Comparison of ENCODE assay signal across 22 mouse cellular contexts in the genomic region with DNA sequence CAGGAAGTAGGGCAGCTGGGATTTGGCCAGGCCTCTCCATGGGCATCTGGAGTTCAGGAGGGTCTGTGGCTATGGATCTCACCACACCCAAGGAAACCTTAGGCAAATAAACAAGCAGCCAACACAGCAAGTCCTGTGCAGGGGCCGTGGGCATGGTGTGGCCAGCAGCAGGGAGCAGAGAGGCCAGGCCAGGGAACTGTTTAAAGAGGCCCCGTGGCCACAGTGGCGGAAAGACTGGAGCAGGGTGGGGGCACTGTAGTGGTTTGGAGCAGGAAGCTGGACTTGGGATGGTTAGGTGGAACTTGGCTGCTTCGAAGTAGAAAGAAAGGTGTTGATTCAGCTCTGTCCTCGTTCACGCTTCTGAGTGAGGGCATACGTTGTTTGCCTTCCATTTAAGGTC. TPM values are rescaled to one million over a fixed set of nuclear protein-coding genes. Genes with fewer than 3 reads are reported as not detected.
"Had no signal": no experiment of that assay in that cellular context is flagged by ENCODE, and none has a peak within 500 bp of the region (broad histone marks: within the 10 kb centered on the region; RNA-seq: fewer than 3 reads in every experiment).

No protein-coding gene starts in this region.

- H3K9me3 ChIP-seq: lung, embryonic 15.5 days; megakaryocyte, embryonic 14.5 days; midbrain, embryonic 13.5 days; midbrain, embryonic 15.5 days; neural tube, embryonic 12.5 days; stomach, embryonic 15.5 days had no signal

- H3K27ac ChIP-seq: lung, embryonic 15.5 days; macrophage; midbrain, embryonic 13.5 days; midbrain, embryonic 15.5 days; neural tube, embryonic 12.5 days; stomach, embryonic 15.5 days; stomach, postnatal 0 days had no signal

- H3K9ac ChIP-seq: lung, embryonic 15.5 days; midbrain, embryonic 13.5 days; midbrain, embryonic 15.5 days; neural tube, embryonic 12.5 days; stomach, embryonic 15.5 days had no signal

- ATAC-seq: lung, postnatal 0 days; midbrain, embryonic 13.5 days; midbrain, embryonic 15.5 days had no signal

- DNase-seq: lung, adult 2 months; lung, postnatal 14 days; lung, postnatal 36 days; right cerebral cortex, postnatal 14 days; thymus, adult 2 months; thymus, postnatal 25 days; thymus, postnatal 4 days had no signal

- H3K36me3 ChIP-seq: lung, embryonic 15.5 days; midbrain, embryonic 13.5 days; midbrain, embryonic 15.5 days; neural tube, embryonic 12.5 days; stomach, embryonic 15.5 days had no signal

- H3K4me3 ChIP-seq: lung, embryonic 15.5 days; megakaryocyte, embryonic 14.5 days; midbrain, embryonic 13.5 days; midbrain, embryonic 15.5 days; neural tube, embryonic 12.5 days; stomach, embryonic 15.5 days had no signal

- H3K4me2 ChIP-seq: lung, embryonic 15.5 days; midbrain, embryonic 11.5 days; midbrain, embryonic 13.5 days; midbrain, embryonic 15.5 days; neural tube, embryonic 12.5 days; stomach, embryonic 15.5 days had no signal

RNA-seq across cellular contexts. Expression of a gene that starts 5.0 kb away (rescaled TPM):
- total RNA-seq: megakaryocyte progenitor cell, adult 5-6 weeks; neutrophil, adult 5-6 weeks had no signal
- polyA plus RNA-seq: lung, postnatal 0 days; midbrain, embryonic 11.5 days had no signal

RNA-seq across cellular contexts. Expression of a gene that starts 26.4 kb away (rescaled TPM):
- total RNA-seq: midbrain, postnatal 0 days; monocyte, adult 5-6 weeks; neutrophil, adult 5-6 weeks had no signal
- polyA plus RNA-seq: macrophage; midbrain, embryonic 15.5 days; midbrain, postnatal 0 days; neural tube, embryonic 12.5 days; neural tube, embryonic 14.5 days; stomach, embryonic 15.5 days had no signal
